Mouse (Mus musculus) right cerebral cortex, postnatal 25 days (tissue): ENCODE measurements around the gene Arpp21.
"Not testable (repeated sequence)": the region's sequence is repeated elsewhere in the genome, so short reads cannot be mapped to it uniquely, and the experiment has no call there.

ENCODE experiments used
- DNase-seq: peaks from one replicate; pipeline ENCODE4 v3.0.0; 2022

Arpp21 gene

DNA sequence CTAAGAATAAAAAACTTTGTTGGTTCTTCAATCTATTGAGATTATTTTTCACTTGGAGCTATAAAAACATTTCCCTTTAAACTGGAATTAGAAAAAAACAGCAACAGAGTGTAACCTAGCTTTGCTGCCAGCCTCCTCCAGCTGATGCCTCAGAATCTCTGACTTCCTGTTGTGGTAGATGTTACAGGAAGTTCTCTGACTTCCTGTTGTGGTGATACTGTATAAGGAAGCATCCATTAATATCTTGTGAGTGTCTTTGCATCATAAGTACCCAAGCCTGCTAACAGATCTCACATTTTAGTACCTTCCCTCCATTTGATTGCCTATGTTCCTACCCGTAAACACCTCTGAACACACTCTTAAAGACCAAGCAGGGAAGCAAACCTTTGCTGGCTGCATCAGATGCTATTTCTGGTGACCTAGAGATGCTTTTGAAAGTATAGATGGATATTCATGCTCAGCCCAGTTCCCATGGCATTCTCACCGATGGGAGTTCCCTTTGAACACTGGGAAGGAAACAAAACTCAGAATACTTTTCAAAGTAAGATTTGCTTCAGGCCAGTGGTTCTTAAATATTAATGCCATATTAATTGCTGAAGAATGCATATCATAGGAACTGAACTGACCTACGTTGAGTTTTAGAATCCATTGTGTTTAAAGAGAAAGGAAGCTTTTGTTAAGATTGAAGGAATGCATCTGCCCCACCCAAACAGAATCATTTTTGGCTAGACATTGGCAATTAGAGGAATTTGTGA is 134.7 kb downstream of the Arpp21 start:
- DNase-seq: no peak

DNA sequence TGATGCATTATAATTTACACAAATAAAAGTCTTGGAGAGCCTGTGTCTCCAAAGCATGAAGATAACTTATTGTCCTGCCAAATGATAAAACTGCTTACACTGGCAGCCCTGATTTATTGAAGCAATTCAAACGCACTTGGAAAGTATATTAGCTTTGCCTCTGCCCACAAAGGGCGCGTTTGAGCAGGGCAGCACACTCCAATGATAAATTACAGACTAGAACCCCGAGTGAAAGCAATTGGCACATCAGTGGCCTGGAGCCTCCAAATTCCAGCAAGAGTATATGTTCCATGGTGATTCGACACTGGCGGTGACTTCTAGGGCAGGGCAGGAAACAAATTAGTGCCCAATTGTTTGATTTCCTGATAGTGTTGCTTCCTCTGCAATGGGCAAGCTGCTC is 137.5 kb downstream of the Arpp21 start:
- no peak for DNase-seq

DNA sequence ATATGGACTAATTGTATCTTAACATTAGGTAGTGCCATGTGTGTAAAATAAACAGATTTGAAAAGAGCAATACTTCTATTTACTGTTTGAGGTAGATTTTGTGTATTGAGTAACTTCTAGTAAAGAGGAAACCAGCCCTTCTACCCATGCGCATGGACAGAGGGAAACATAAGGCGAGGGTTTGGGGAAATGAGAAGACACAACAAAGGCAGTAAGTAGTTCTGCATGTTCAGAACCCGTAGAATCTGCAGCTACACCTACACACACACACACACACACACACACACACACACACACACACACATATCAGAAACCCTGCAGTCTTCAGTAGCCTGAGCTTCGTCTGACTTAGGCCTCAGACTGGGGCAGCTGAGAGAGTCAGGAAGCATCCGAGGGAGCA is 140.0 kb downstream of the Arpp21 start:
- no peak for DNase-seq

DNA sequence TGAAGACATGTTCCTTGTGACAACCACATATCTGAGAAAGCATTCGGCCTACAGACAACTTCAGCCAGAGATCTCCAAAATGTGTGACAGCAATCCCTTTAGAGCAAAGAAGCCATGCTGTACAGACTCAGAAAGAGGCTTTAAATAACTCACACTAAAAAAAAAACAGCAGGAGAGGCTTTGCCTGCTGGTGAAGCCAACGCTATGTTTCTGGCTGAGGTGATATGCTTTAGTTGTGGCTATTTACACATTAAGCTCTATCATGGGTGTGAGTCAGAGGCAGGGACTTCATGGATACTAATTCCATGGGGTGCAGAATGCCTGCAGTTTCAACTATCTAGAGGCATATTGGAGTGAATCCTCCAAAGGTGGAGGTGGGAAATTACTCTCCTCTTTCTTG is 140.5 kb downstream of the Arpp21 start:
- DNase-seq: no peak

- no peak for DNase-seq
Observed at GRCm38 (mm10) chr9:112078903-112079302, 156.8 kb downstream of the Arpp21 start.

GRCm38 (mm10) chr9:112078453-112078852 is 157.3 kb downstream of the Arpp21 start:
- no peak for DNase-seq

DNA sequence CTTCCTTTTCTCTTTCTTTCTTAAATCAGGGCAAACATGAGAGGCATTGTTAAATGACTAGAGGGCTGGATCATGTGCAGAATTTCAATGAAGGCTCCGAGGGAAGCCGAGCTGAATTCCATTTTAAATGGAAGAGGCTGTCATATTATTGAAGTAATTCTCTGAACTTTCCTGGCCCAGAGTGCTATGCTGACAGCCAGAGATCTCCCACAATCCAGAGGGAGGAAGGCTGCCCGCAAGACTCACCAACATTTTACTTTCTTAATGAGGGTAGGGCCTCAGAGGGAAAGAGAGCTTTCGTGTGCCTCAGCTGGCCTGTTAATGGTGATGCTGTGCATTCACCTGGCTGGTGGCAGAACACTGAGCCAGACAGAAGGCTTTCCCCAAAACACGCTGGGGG is 160.5 kb downstream of the Arpp21 start:
- no peak for DNase-seq

GRCm38 (mm10) chr9:112074872-112075271 is 160.9 kb downstream of the Arpp21 start:
- DNase-seq: no peak

GRCm38 (mm10) chr9:112071368-112071767 is 164.4 kb downstream of the Arpp21 start:
- no peak for DNase-seq

GRCm38 (mm10) chr9:112070961-112071360 is 164.8 kb downstream of the Arpp21 start:
- no peak for DNase-seq

DNA sequence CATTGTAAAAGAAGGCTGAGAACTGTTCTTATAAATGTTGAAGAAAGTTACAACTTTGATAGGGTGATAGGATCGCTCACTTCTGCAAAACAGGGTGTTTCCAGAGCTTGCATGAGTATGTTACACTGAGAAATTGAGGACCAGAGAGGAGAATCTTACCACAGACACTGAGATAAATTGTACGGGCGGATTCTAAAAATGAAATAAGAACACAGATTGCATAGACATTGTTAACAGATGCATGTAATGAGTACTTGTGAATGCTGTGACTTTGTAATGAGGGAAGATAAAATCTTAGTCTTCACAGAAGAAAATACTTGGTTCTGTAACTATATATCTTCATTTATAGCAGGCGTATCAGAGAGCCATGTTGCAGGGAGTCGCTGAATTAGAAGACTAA is 167.5 kb downstream of the Arpp21 start:
- no peak for DNase-seq

DNA sequence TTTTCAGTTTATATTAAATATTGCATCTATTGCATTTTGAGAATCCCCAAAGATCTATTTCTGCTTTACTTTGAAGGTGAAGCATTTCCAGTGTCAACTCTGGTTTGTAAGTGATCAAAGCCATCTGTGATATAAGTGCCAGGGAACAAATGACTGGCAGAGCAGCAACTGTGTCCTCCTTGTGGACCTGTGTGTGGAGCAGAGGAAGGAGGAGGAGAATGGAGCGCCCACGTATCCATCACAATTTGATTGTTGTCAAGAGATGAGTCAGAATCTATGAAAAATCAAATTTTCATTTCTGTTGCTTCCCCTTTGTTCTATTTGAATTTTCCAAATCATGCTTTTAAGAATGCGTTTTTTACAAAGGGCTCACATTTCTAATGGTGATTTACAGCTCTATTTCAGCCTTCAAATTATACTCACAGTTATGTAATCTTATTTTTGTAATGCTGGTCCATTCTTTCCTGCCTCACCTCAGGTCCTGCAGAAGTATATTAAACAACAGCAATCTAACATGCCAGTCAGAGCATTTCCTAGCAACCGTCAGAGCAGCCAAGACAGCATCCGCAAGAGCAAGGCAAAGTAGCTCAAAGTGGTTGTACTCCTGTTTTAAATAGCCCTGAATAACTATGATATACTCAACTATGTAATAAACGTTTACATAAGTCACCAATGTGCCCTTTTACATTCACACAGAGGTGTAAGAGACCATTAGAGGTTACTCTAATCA is 174.9 kb downstream of the Arpp21 start:
- no peak for DNase-seq

DNA sequence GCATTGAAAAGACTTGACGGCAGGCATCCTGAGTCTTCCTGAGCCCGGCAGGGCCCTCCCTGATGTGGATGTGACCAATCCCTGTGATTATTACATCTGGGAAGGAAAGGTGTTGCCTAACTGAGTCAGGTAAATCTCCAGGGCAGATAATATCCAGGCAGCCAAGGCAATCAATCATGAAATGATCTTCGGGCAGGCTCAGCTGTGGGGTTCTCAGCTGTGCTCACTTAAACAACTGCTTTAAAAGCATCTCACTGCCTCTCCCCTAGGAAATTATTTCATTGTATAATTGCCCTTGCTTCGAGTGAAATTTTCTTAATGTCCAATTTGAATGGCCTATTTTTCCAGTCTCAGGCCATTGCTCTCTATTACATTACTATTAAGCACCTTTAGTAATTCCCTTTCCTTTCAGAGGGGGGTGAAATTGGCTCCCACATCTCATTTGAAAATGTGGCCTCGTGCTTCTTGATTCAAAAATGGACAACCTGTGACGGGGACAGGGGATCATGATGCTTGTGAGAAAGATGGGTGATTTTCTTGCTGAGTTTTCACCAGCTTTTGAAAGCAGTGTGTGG is 180.8 kb downstream of the Arpp21 start:
- no peak for DNase-seq

DNA sequence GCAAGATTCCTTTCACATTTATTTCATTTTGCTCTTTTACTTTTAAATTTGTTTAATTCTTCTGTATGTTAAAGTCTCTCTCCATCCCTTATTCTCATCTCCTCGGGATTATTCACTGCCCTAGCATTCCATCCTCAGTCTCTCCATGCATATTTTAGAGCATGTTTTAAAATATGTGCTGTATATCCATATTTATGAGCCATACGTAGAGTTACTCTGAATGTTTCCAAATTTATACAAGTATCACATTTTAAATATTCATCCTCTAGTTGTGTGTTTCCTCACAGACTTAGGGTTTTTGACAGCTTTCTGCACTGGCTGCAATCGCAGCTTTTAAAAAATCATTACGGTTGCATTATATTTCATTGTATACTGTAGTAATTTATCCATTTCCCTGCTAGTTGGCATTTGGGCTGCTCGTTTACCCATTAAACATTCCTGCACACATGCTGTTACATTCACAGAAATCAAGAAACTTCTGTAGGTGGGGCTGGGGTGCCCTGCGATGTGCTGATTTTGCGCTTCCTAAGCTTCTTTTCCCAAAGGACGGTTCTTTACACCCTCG is 187.8 kb downstream of the Arpp21 start:
- no peak for DNase-seq

GRCm38 (mm10) chr9:112040566-112040965 is 195.2 kb downstream of the Arpp21 start:
- no peak for DNase-seq

- DNase-seq: no peak
Observed at GRCm38 (mm10) chr9:112037732-112038131, 198.0 kb downstream of the Arpp21 start.

DNA sequence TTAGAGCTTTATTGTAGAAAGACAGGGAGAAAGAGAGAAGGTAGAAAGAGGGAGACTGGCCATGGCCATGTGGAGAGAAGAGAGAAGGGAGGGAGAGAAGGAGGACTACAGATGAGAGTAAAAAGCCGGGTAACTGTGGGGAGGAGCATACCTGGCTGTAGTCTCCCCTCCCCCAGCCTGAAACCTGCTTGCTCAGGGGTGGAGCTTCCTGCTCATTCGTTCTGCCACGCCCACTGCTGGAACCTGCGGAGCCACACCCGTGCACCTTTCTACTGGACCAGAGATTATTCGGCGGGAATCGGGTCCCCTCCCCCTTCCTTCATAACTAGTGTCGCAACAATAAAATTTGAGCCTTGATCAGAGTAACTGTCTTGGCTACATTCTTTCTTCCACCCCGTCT is 201.9 kb downstream of the Arpp21 start:
- not testable (repeated sequence) for DNase-seq

GRCm38 (mm10) chr9:112032169-112032568 is 203.6 kb downstream of the Arpp21 start:
- no peak for DNase-seq

GRCm38 (mm10) chr9:112023562-112024015 is 212.1 kb downstream of the Arpp21 start:
- no peak for DNase-seq

DNA sequence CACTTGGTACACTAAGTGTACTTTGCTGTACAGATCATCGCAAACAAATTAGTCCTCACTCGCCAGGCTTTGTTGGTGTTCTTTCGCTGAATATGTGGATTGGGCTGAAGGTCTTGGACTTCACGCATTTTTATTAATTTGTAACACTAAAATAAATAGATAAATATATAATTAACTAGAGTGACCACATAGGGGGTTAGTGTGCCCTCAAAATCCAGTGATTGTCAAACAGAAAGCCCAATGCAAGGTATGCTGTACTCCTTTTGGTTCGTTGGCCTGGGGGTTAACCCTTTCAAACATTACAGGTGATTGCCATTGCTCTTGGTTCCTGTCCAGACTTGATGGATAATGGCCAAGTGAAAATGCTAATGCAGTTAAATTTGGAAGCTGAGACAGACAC is 212.6 kb downstream of the Arpp21 start:
- DNase-seq: no peak
